Mouse (Mus musculus) thymus, postnatal 0 days (tissue): ENCODE measurements around the gene Olfr1493-ps1. TPM values are rescaled to one million over a fixed set of nuclear protein-coding genes. Genes with fewer than 3 reads are reported as not detected.

Experiments used
- DNase-seq: peaks from one replicate; pipeline ENCODE4 v3.0.0-alpha.2; 2015; ENCODE audit warnings: low spot score
- polyA plus RNA-seq: library from polyadenylated mRNA; unstranded; fragments of >200 nt; fragmentation: Nextera tagmentation; extraction: Ambion mirVana; gene quantifications from 2 replicates; pipeline ENCODE4 v1.2.1, GENCODE M21; 2015

The Olfr1493-ps1 gene
- not detected in 2 replicates for polyA plus RNA-seq

GRCm38 (mm10) chr19:13722978-13723377, at the start of gene Olfr1493-ps1:
Olfr1493-ps1 (plus strand) TSS chr19:13723278.
- DNase-seq = no peak

DNA sequence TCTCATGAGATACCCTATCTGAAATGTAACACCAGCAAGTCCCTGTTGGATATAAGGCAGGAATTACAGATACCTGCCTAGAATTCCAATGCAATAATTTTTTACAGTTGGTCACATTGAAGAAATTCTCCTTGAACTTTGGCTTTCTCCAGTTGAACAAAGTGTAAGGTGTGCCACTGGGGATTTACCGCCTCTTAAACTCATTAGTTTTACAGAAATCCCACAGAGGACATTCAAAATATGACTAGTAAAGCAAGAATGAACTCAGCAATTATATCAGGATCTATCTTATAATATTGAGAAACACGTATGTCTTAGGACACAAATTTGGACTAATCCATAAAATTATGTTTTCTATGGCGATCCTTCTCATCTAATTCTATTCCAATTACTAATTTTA, 26.1 kb upstream of the Olfr1493-ps1 start, which contains the start of gene Olfr1491:
Gene Olfr1491, plus strand, starts transcription at position 301 of the 400 bp plus-strand sequence.
- no peak for DNase-seq

- no peak for DNase-seq
These were observed 16.4 kb downstream of the Olfr1493-ps1 start, which contains the start of gene Olfr1494 for GRCm38 (mm10) chr19:13739428-13739827. Olfr1494 (plus strand) TSS chr19:13739728.

GRCm38 (mm10) chr19:13749366-13749765, 26.3 kb downstream of the Olfr1493-ps1 start:
- no peak for DNase-seq

DNA sequence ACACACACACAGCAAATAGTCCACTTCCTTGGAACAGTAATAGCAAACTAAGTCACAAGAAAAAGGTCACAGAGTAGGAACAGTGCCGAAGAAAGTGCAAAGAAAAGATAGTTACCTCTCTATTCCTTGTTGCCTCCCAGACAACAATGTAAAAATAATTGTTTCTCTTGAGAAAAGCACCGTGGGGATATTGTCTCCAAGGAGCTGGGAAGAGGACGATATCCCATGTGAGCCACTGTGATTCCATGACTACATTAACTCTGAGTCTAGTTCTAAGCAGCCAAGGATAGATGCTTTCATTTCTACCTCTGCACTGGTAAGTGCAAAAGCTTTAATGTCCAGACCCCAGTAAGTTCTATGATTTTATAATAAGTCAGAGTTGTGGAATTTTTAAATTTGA, 41.2 kb downstream of the Olfr1493-ps1 start, which contains the start of gene Olfr1495:
Gene Olfr1495, plus strand, starts transcription at position 301 of the 400 bp plus-strand sequence.
- DNase-seq = no peak

- no peak for DNase-seq
These were observed 45.6 kb downstream of the Olfr1493-ps1 start for GRCm38 (mm10) chr19:13768565-13769276.

DNA sequence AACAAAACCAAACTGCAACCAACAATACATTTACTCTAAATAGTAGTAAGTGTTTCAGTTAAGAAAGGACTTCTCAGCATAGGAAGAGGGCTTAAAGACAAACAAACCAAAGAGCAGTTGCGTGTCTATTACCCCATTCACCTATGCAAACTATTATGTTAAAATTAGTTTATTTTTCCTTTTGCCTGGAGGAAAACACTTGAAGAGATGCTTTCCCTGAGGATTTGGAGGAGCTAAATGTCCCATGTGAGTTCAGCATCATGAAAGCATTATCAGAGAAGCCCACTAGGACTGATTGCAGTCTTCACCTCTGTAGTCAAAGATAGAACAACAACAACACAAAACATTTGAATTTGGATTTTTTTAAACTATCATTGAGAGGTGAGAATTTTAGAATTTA, 54.5 kb downstream of the Olfr1493-ps1 start, which contains the start of gene Olfr1496:
Gene Olfr1496, plus strand, starts transcription at position 301 of the 400 bp plus-strand sequence.
- no peak for DNase-seq

Other genes with a start within 250 kb of the Olfr1493-ps1 start
- gene Olfr1475, start 243.1 kb upstream of the Olfr1493-ps1 start, polyA plus RNA-seq = not detected in 2 replicates
- not detected in 2 replicates for gene Olfr1477, start 222.7 kb upstream of the Olfr1493-ps1 start, polyA plus RNA-seq
- gene Olfr1480, start 195.4 kb upstream of the Olfr1493-ps1 start, polyA plus RNA-seq = not detected in 2 replicates
- gene Olfr1484, start 139.8 kb upstream of the Olfr1493-ps1 start, polyA plus RNA-seq = not detected in 2 replicates
- gene Olfr1487, start 105.9 kb upstream of the Olfr1493-ps1 start, polyA plus RNA-seq = not detected in 2 replicates
- gene Olfr1489, start 91.7 kb upstream of the Olfr1493-ps1 start, polyA plus RNA-seq = not detected in 2 replicates
- not detected in 2 replicates for gene Olfr1490, start 72.2 kb upstream of the Olfr1493-ps1 start, polyA plus RNA-seq
- not detected in 2 replicates for gene Olfr1491, start 26.0 kb upstream of the Olfr1493-ps1 start, polyA plus RNA-seq
- not detected in 2 replicates for gene Olfr1494, start 16.4 kb downstream of the Olfr1493-ps1 start, polyA plus RNA-seq
- not detected in 2 replicates for gene Olfr1495, start 41.3 kb downstream of the Olfr1493-ps1 start, polyA plus RNA-seq
- gene Olfr1496, start 54.6 kb downstream of the Olfr1493-ps1 start, polyA plus RNA-seq = not detected in 2 replicates
- gene Olfr1497, start 74.9 kb downstream of the Olfr1493-ps1 start, polyA plus RNA-seq = not detected in 2 replicates
- not detected in 2 replicates for gene Olfr1499, start 96.2 kb downstream of the Olfr1493-ps1 start, polyA plus RNA-seq
- not detected in 2 replicates for gene Olfr1500, start 107.2 kb downstream of the Olfr1493-ps1 start, polyA plus RNA-seq
- gene Olfr1501, start 127.4 kb downstream of the Olfr1493-ps1 start, polyA plus RNA-seq = not detected in 2 replicates
- gene Olfr1502, start 138.5 kb downstream of the Olfr1493-ps1 start, polyA plus RNA-seq = not detected in 2 replicates
- not detected in 2 replicates for gene Olfr1504, start 174.7 kb downstream of the Olfr1493-ps1 start, polyA plus RNA-seq
- gene Olfr1505, start 190.3 kb downstream of the Olfr1493-ps1 start, polyA plus RNA-seq = not detected in 2 replicates